Mouse (Mus musculus): Measurements from ENCODE around the gene Clic6.
A peak's percentile ranks its signal among the peaks of the same experiment; 100 is the strongest.

Gene Clic6

DNA sequence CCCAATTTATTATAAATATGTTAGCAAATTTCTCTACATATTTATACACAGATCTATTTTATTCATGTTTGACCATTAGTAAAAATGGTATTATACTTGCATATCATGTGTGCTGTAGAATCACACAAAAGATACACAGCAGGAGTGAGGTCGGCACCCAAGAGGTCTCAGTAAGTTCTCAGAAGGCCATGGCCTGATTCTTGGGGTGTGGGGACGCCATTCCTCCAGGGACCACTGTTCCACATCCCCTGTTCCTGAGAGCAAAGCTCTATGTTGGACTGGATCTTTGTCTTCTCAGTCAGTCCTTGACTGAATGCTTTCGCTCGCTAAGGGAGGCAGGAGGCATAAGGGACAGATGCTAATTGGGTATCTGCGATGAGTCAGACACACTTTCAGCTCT, at the start of gene Clic6:
TSS of gene Clic6 (plus strand) at position 301 of the 400 bp plus-strand sequence.
- DNase-seq: no peak

DNA sequence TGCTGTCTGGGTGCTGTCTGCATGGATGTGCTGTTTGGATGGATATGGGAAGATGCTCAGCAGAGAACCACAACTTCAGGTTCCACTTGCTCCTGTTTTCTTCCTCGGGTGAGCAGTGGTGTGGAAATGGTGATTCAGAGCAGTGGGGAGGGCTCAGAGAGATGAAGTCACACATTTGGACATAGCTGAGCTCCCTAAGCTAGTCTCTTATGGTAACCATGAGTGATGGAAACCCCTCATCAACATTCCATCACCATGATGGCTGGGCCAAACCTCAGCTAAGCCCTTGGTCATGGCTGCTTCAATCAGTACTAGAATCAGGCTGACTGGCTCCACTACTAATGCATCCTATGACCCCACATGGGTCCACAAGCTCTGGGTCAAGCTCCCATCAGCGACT, 45.8 kb upstream of the Clic6 start:
- no peak for DNase-seq

DNA sequence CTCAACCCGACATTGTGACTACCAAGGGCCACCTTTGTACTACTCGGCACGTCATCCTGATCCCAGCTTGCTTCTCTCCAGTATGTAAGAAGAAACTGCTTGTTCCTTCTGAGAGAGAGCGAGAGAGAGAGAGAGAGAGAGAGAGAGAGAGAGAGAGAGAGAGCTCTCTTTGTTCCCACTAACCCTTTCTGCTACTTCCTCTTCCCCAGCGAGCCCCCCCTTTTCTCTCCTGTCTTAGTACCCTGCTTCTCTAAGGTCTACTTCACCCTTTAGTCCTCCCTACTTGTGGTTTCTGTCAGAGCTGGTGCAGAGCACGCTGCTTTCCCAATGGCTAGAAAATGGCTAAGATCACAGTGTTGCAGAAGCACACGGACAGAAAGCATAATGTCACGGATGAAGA, 45.3 kb upstream of the Clic6 start:
- no peak for DNase-seq

DNA sequence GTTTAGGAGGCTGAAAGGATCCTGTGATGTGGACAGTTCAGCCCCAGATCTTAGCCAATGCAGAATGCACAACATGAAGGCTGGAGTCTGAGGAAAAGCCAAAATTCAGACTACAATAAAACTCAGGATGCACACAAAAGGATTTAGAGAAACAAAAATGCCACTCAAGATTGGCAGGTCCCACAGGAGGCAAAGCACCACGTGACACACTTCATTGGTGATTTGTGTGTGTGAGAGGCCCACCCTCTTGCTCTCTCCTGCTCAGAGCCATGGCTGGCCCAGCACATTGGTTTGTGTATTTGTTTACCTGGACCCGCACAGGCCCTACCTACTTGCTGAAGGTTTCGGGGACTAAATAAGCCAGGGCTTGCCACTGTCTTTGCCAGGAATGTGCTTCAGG, 44.3 kb upstream of the Clic6 start:
- DNase-seq: no peak

DNA sequence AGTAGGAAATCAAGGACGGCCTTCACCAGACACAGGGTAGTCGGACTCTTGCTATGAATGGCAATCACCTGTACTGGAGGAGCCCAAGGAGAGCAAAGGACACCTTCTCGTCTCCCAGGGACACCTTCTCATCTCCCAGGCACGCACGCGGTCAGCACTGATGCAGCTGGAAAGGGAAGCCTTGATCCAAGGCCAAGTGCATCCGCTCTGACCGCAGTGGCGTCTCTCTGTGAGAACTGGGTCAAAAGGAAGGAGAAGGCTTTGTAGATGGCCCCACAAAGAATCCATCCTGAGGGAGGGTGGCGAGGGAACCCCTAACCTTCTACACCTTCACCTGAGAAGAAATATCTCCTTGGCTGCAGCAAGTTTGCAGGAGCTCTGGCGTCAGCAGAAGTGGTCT, 43.4 kb upstream of the Clic6 start:
- no peak for DNase-seq

DNA sequence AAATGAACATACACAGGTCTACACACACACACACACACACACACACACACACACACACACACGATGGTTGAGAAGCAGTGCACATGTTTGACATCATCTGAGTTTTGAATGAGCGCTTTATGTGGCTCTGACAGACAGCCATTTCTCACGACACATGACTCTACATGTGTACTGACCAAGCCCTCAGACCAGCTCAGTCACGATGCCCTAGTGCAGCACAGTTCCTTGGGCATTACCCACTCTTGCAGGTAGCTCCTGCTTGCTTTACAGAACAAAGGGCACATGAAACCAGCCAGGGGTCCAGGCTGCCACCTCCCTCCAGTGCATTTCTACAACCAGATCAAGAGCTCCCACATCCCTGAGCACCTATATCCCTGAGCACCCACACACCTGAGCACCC, 42.6 kb upstream of the Clic6 start:
- no peak for DNase-seq

DNA sequence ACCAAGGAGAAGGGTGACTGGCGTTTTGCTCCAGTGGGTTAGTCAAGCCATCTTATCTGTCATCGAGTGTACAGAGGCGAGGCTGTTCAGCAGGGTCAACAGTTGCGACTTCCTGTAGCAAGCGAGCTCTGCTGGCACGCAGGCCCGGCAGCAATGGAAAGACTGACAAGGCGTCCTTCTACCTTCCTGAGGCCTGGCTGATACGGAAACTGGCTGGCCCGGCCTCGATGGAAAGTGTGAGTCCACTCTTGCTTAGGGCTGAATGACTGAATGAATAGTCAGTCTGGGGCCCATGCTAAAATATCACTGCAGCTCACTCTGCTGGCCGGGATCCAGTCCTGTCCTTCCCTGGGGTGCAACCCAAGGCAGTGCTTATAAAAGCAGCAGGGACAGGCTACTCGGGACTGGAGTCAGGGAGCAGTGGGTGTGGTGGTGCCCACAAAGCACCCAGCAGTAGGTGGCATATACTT, 41.9 kb upstream of the Clic6 start:
- peak; percentile 56 for DNase-seq

DNA sequence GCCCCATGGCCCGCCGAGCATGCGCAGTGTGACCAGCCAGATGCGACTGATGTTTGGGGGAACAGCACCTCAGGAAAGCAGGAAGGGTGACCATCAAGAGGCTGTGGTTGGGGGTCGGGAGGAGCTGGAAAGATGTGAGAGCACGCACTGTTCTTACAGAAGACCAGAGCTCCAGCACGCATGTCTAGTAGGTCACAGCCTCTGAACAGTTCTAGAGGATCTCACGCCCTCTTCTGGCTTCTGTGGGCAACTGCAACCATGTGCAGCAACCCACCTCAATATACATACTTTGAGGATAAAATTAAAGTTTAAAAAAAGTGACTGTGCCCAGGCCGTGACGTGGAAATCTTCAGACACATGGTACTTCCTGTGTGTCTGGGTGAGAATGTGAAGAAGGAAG, 40.2 kb upstream of the Clic6 start:
- peak; percentile 36 for DNase-seq

DNA sequence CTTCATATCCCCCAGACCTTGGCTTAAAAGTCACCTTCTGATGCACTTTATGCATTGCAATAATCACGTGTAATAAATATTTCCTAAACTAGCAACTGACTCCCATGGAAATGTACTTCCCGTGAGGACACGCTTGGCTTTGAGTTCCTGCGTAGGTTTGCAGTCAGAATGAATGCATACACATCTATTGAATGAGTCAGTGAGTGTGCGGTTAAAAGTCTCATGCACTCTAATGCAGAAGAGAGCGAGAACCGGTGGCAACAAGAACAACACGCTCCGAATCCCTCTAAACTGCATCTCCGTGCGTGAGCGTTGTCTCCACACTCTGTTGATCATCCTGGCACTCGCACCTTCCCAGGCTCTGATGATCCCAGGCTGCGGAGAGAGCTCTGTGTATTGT, 36.5 kb upstream of the Clic6 start:
- no peak for DNase-seq

DNA sequence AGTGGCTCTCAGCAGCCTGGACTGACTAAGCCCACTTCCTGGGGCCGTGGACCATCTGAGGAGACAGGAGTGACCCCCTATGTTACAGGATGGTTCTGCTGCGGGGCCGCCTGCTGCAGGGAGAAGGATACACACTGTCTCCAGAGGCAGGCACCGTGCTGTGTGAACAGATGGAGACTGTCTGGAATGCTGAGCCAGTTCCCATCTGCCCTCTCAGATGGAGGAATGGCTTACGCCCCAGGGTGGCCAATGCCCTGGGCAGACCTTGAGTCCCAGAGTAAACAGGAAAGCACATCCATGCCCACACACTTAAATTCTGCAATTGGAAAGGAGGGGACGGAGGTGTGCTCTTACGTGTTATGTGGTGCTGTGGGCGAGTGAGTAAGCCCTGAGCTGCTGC, 35.2 kb upstream of the Clic6 start:
- DNase-seq: no peak

DNA sequence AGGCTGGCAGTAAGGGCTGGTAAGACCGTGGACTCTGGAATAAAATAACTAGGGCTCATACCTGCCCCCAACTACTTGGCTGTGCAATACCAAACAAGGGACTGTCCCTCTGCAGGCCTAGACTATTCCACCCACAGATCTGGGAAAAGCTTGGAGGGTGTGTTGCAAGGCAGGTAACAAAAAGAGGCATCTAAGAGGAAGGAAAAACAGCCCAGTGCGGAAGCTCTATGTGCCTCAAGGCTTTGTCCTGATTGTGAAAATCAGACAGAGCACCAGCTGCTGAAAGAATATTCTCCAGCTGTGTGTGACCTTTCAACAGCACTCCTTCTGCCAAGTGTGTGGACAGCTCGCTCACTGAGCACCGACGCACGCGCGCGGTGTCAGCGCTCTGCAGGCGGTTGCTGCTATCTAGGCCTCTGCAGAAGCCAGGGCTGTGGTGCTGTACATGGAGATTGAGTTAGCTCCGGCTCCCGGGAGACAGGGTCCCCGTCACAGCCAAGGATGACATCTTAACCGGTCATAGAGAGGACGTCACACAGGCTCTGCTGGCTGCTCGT, 33.9 kb upstream of the Clic6 start:
- DNase-seq: no peak

DNA sequence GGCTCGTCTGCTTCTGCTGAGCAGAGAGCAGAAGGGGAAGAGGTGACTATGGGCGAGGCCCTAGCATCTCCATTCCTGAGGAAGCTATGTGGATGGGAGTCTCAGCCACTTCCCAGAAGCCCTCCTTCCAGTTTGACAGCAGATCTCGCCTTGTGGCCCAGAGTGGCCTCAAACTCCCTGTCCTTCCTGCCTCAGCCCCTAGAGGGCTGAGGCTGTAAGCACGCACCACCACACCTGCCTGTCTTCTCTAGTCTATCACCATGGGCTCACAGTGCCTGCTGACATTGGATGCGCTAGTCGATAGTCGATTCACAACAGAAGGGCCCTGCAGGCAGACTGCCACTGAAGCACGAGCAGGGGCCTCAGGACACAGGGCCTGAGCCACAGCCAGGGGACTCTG, 32.9 kb upstream of the Clic6 start:
- no peak for DNase-seq

DNA sequence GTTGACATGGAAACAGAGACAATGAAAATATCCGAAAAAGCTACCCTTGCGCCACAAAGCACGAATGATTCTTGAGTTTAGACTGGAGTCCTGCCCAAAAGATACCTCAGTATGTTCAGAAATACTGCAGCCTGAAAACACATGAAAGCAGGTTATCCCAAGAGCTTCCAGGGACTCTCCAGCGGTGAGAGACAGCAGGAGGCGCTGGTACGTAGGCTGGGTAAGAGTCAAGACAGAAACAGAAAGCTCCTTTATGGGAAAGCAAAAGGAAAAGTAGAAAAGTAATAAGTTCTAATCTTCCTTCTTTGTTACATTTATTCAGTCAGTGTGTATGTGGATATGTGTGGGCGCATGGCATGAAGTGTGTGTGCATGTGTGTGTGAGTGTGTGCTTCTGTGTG, 31.5 kb upstream of the Clic6 start:
- DNase-seq: no peak

DNA sequence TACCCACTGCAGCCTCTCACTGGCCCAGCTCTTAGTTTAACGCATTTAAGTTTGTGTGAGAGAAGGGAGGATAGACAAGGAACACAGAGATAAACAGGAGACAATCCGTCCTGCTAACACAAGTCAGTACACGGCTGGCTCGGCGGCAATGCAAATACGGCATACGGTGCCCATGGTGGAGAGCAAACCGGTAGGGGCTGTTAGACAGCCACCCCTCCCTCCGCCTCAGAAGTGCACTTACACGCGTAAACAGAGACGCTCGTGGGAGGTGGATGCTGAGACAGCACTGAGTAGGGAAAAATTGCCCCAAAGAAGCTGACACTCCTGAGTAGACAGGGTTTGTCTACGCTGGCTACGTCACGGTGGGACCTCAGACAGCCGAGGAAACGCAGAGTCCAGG, 31.0 kb upstream of the Clic6 start:
- DNase-seq: no peak

DNA sequence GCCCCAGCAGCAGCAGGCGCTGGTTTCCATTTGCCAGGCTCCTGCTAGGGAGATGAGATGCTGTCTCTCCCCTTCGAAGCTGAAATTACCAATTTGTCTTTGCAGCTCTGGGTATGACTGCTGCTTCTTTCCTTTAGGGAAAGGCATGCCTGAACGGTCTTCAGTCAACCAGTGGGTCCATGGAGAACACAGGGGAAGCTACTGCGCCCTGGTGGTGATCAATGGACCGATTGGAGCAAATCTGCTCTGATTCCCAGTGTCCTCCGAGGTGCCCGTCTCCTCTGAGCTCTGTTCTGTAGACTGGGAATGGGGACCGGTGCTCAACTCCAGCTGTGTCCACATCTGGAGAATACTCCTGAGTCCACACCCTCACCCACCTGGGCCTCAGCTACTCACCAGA, 30.0 kb upstream of the Clic6 start:
- DNase-seq: no peak

DNA sequence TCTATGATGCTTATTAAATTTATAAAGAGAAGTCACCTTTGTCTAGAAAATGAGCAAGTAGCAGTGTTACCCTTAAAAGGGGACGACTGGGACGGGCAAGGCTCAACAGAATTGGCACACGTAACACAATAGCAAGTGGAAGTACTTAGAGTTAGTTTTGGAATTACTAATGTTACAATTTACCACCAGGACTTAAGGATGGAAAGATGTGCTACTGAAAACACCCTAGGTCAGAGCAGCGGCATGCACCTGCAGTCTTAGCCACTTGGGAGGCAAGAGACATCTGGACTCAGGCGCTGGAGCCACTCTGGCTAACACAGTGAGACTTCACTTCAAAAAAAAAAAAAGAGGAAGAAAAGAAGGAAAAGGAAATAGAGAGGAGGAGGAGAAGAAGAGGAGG, 29.6 kb upstream of the Clic6 start:
- no peak for DNase-seq

DNA sequence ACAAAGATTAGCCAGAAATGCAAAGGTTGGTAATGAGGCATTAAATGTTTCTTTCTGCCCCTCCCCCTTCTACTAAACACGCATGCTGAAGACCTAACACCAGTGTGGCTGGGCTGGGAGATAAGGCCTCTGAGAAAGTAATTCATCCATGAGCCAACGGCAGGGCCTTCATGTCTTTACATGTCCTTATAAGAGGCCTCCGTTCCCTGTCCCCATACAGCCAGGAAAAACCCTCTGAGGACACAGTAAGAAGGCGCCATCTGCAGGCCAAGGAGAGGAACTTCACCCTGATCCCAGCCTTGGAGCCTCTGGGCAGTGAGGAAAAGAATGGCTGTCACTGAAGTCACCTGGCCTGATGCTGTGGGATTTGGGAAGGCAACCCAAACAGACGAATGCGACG, 27.9 kb upstream of the Clic6 start:
- peak; percentile 69 for DNase-seq

DNA sequence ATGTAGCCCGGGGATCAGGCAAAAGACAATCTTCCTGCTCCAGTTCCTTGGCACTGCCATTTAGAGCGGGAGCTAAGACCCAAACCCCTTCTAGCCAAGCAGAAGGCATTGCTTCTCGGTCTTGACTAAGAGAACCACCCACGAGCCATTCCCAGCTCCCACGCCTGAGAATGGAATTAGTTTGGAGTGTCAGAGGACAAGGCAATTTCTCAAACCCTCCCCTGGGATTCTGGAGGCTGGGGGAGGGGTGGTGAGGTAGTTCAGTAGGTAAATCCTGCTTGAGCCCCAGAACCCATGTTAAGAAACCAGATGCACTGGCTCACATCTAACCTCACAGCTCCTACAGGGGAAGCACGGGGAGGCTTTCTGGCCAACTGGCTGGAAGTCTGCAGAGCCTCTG, 24.1 kb upstream of the Clic6 start:
- no peak for DNase-seq

DNA sequence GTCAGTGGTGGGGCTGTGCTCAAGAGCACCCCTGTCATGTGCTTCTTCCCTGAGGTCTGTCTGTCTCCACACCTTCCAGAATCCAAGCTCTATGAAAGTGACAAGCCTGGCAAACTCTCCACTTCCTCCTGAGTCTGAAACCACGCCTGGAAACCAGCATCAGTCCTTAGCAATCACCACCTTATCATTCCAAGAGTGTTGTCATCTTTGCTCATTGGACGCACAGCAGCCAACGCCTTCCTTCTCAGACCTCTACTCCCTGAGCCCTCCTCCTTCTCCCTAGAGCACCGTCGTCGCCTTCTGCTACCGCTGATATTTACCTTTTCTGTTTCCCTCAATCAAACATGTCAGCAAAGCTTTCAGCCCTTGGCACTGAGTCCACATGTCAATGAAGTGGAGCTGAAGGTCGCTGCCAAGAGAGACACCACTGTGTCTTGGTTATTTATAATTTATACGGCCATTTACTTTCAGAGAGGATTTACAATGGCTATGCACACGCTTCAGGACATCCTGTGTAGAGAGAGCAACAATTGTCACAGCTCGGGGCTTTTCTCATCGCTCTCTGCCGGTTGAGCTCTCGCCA, 21.1 kb upstream of the Clic6 start:
- DNase-seq: no peak

DNA sequence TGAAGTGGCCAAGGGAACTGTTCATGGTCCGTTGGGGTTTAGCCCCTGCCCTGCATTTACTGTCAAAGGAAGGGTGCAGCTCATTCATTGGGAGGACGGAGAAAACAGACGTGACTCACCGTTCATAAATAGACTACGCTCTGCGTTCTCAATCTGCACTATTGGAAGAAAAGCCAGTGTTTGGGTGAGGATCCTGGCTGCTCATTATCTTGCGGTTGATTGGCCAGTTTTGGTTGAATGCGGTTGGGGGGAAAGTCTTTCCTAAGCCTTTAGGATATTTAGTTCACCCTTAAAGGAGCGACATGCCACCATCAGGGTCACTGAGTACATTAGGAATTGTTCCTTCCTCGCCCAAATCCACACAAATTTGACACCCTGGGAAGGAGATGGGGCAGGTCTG, 20.3 kb upstream of the Clic6 start:
- DNase-seq: no peak

DNA sequence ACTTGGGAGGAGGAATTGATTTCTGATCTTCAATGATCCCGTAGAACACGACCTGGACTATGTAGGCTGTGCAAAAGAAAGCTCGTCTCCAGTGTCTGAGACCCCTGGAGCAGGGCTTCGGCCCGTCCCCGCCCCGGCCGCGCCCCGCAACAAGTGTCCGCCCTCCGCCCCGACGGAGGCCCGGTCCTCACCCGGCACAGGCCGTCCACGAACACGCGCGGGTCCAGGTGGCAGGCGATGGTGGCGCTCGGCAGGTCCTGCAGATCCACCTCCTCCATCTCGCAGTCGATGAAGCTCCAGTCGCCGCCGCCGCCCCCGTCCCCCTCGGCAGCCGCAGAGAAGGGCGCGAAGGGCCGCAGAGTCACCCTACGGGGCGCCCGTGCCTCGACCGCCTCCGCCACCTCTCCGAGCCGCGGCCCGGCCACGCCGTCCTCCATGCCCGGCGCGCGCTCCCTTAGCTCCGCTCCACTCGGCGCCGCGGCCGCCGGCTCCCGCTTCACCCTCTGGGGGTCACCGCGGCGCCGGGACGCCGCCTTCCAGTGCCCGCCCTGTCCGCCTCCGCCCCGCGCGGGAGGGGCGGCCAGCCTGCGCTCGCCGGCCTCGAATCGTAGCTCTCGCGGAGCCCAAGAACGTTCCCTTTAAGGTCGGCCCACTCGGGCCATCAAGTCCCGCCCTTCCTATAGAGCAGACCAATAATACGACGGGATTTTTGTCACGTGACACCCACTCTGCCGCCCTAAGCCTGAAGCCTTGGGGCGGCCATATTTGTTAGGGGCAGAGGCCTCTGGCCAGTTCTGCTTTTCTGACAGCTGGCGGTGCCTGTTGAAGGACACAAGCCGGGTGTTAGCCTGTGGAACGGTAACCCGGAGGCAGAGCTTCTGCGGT, 19.7 kb upstream of the Clic6 start:
- DNase-seq: peak; percentile 99

DNA sequence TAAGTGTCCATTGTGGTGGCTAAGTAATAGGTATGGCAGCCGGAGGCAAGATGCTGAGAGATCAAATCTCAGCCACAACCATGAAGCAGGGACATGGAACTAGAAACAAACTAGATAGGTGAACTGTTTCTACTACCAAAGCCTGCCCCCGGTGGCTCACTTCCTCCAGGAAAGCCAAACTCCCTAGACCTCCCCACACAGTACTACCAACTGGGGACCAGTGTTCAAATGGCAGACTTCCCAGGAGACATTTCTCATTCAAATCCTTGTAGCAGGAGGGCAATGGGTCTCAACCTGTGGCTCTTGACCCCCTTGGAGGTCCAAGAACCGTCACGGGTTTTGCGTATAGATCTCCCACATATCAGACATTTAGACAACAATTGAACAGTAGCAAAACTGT, 18.5 kb upstream of the Clic6 start:
- DNase-seq: no peak

DNA sequence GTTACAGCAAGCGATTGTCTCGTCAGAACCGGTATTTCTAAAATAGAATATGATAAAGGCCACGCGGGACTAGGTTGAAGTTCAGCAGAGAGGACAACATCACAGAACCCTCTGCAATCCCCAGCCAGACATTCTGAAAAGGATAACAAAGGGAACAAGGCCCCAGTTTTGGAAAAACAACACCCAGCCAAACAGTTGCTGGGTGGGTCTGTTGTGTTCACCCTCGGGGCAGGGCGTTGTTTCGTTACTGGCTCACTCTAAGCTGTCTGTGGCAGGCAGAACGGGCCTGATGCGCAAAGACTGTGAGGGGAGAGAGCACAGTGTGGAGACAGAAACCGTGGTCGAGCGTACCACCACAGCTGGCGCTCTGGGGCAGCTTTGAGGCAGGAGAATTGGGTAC, 17.1 kb upstream of the Clic6 start:
- no peak for DNase-seq

DNA sequence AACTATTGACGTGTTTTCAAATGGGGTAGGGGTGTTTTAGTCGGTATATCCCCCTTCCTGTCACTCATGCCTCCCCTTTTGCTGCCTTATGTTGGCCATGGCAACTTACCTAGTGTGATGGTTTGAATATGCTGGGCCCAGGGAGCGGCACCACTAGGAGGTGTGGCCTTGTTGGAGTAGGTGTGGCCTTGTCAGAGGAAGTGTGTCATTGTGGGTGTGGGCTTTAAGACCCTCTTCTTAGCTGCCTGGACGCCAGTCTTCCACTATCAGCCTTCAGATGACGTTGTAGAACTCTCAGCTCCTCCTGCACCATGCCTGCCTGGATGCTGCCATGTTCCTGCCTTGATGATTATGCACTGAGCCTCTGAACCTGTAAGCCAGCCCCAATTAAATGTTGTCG, 14.8 kb upstream of the Clic6 start, which contains the start of gene Rcan1:
TSS of gene Rcan1 (minus strand) at position 162 of the 400 bp plus-strand sequence.
- no peak for DNase-seq

Measured in kidney, postnatal 14 days (tissue).